Mouse (Mus musculus) mature B cell (primary cell): ENCODE data around the gene Wdr47.
"Not testable (repeated sequence)": the region's sequence is repeated elsewhere in the genome, so short reads cannot be mapped to it uniquely, and the experiment has no call there.

Experiments used
- in situ Hi-C: fragments of 300-500 bp; cut with MboI; formaldehyde crosslinking; loops from 2 replicates; pipeline ENCODE4 v1.14.3; 2019

Wdr47 gene

GRCm38 (mm10) chr3:108639412-108639811, 48.3 kb downstream of the Wdr47 start:
- in situ Hi-C loops, result no loop called here

GRCm38 (mm10) chr3:108640998-108641397, 49.9 kb downstream of the Wdr47 start:
- in situ Hi-C loops, result no loop called here

GRCm38 (mm10) chr3:108644856-108645255, 53.8 kb downstream of the Wdr47 start:
- in situ Hi-C loops, result no loop called here

GRCm38 (mm10) chr3:108646036-108646435, 55.0 kb downstream of the Wdr47 start:
- in situ Hi-C loops, result no loop called here

GRCm38 (mm10) chr3:108647681-108648080, 56.6 kb downstream of the Wdr47 start:
- in situ Hi-C loops, result not testable (repeated sequence)

- in situ Hi-C loops, result no loop called here
Observed at GRCm38 (mm10) chr3:108652866-108653642, 62.0 kb downstream of the Wdr47 start.

GRCm38 (mm10) chr3:108653710-108654379, 62.8 kb downstream of the Wdr47 start, which contains the start of gene Clcc1:
Clcc1 (plus strand) TSS chr3:108653913.
- in situ Hi-C loops, result no loop called here

- in situ Hi-C loops, result no loop called here
Observed at GRCm38 (mm10) chr3:108654566-108654965, 63.5 kb downstream of the Wdr47 start.

GRCm38 (mm10) chr3:108655486-108655885, 64.4 kb downstream of the Wdr47 start:
- in situ Hi-C loops, result no loop called here

- in situ Hi-C loops, result no loop called here
Observed at GRCm38 (mm10) chr3:108658612-108659011, 67.5 kb downstream of the Wdr47 start.

GRCm38 (mm10) chr3:108660941-108661340, 69.9 kb downstream of the Wdr47 start:
- in situ Hi-C loops, result no loop called here

- in situ Hi-C loops, result no loop called here
Observed at GRCm38 (mm10) chr3:108676616-108677015, 85.5 kb downstream of the Wdr47 start.

GRCm38 (mm10) chr3:108681004-108681403, 89.9 kb downstream of the Wdr47 start:
- in situ Hi-C loops, result no loop called here

- in situ Hi-C loops, result not testable (repeated sequence)
Observed at GRCm38 (mm10) chr3:108683597-108683996, 92.5 kb downstream of the Wdr47 start.

GRCm38 (mm10) chr3:108685701-108686100, 94.6 kb downstream of the Wdr47 start:
- in situ Hi-C loops, result no loop called here

- in situ Hi-C loops, result no loop called here
Observed at GRCm38 (mm10) chr3:108689015-108689441, 97.9 kb downstream of the Wdr47 start.

GRCm38 (mm10) chr3:108689446-108689845, 98.4 kb downstream of the Wdr47 start:
- in situ Hi-C loops, result no loop called here

- in situ Hi-C loops, result no loop called here
Observed at GRCm38 (mm10) chr3:108689979-108690378, 98.9 kb downstream of the Wdr47 start.

GRCm38 (mm10) chr3:108694321-108694720, 103.2 kb downstream of the Wdr47 start:
- in situ Hi-C loops, result no loop called here
